Mouse (Mus musculus) erythroid progenitor cell, adult 5-6 weeks (primary cell): ENCODE results near the gene Nap1l4. TPM values are rescaled to one million over a fixed set of nuclear protein-coding genes. Genes with fewer than 3 reads are reported as not detected.

Experiments used
- ATAC-seq: replicated peaks from 2 replicates; pipeline ENCODE4 v1.8.0; 2016; ENCODE audit warnings: moderate number of reproducible peaks, mild to moderate bottlenecking, moderate TSS enrichment, inconsistent platforms; ENCODE audit not compliant: poor library complexity, low FRiP score, severe bottlenecking
- total RNA-seq, 2 experiments: library from RNA; stranded (forward) in 1 of 2; stranded (reverse) in 1 of 2; fragments of 150-400 nt in 1 of 2; fragments of 186-747, 209-891 nt in 1 of 2; gene quantifications; 2 replicates each; pipeline versions ENCODE4 v1.2.3 to v1.2.4; 2015 to 2017; ENCODE audit warnings: low replicate concordance in 2 of 2

Gene Nap1l4
- total RNA-seq, 2 experiments from 2014 or later, result 120 to 165 TPM

DNA sequence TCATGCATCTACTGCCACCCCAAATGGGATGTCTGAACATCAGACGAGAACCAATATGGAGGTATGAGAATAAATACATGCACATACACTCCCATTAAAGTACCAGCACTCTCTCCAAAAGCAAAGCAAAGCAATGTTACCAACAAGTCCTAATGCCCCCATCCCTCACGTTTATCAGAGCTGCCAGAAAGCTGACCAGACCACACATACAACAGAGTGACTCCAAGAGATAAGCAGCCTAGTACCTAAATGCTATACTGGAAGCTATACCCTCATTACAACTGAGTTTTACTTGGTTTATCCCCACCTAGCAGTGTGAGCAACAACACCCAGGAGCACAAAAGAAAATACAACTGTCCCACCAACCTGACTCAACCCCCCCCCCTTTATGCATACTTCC is 15.6 kb downstream of the Nap1l4 start:
- ATAC-seq, result peak; percentile 91

DNA sequence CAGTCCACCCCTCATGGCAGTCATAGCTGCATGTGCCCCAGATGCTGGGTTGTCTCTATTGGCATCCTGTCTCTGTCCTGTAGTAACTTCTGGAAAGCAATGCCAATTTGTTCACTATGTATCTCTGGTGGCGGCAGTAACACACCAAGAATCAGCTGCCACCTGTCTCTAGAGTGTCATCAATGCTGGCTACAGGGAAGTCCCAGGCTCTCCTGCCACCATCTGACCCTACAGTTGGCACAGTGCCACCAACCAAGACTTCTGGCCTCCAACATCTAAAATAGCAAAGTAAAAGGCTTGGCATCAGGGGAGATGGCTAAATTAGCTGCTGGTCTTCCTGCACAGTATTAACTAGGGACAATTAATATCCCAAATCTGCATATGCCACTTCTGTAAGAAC is 16.5 kb downstream of the Nap1l4 start:
- ATAC-seq, result no peak

- no peak for ATAC-seq
Measured at GRCm38 (mm10) chr7:143519333-143519732, 29.6 kb downstream of the Nap1l4 start.

DNA sequence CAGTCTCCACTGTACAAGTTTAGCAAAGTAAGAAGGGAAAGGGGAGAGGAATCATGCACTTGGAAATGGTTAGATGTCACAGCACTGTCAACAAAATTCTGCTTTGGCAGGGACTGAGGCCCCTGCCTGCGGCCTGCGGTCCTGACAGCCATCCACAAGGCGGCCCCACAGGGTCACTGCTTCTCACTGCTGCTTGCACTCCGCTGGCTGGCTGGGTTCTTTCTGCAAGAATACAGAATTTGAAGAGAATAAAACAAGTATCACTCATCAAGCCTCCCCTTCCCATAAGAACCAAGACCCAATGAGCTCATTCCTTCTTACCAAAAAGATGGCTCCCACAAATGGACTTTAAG is 34.5 kb downstream of the Nap1l4 start:
- no peak for ATAC-seq

- ATAC-seq, result no peak
Measured at GRCm38 (mm10) chr7:143513763-143514415, 35.0 kb downstream of the Nap1l4 start.

DNA sequence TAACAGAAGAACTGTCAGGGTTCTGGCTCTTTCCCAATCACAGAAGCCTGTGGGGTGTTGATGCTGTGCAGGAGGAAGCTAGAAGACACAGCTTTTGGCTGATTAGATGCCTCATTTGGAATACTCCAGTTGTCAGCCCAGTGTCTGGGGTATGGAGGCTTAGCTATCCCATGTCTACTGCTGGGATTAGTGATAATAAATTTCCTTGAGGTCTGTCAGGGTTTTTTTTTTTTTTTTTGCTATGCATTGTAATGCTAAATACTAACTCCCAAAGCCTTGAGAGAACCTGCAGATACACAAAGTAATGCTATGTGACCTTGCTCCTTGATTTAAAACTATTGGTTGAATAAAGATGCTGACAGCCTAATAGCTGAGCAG is 37.6 kb downstream of the Nap1l4 start:
- ATAC-seq, result no peak

DNA sequence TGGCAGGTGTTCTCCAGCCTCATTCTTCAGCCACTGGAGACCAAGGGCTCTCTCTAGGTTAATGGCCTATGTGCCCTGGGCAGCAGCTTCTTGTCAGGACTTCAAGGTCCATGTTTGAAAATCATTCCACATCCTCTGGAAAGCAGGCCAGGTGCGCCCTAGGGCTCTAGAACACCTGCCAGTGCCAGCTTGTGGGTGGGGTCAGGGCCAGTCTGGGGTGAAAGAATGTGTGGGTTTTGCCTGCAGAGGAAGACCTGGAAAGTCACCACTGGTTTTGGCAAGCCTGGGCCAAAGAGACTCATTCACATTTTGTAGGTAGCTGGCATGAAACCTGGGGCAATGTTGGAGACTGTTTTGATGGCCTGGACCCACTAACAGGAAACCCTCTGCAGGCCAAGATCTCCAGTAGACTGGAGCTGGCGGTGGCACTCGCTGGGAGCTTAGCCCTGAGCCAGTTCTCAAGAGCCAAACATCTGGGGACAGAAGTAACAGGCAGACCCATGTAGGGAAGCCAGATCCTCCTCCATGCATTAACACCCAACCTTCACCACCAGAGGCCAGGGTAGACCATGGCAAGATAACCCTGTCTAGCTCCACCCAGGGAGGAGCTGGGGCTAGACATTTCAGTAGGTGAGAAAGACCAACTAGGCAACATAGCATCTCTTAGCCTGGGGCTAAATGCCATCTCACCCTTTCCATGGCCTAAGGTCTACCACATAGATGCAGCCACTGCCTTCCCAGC is 38.1 kb downstream of the Nap1l4 start:
- ATAC-seq, result peak; percentile 52; the same call in 1 of the 2 replicates

DNA sequence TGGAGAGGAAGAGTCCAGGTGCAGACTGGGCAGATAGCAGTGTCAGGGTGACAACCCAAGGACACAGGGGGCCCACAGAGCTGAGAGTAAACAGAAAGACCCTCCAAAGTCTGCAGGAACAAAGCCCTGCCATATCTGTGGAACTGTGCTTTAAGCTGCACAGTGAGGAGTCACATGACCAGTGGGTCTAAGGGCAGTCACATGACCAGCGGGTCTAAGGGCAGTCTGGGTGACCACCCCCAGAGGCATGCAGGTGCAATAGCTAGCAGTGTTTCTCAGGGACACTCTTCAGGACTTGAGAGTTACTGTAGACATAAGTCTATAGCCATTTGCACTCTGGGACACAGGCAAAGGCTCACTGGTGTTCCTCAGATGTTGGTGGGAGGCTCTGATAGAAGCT is 39.3 kb downstream of the Nap1l4 start:
- no peak for ATAC-seq

GRCm38 (mm10) chr7:143506675-143507074 is 42.2 kb downstream of the Nap1l4 start:
- peak; percentile 59; the same call in 1 of the 2 replicates for ATAC-seq

DNA sequence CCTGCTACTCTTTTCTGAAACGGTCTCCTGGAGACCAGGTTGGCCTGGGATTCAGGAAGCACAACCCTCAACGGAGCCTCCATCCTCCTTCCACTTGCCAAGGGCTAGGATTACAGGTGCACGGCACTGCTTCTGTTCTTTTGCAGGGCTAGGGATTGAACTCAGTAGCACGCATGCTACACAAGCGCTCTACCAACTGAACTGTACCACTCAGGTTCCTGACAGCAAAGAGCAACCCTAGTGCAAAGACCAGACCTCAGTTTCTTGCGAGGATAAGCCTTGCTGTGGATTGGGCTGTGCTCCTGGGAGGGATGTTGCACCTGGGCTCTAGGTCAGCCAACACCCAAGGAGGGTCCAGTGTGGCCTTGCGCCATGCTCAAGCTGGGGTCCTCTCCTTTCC is 42.6 kb downstream of the Nap1l4 start:
- no peak for ATAC-seq

- peak; percentile 65; the same call in 1 of the 2 replicates for ATAC-seq
Measured at GRCm38 (mm10) chr7:143505823-143506222, 43.1 kb downstream of the Nap1l4 start.

GRCm38 (mm10) chr7:143505411-143505810 is 43.5 kb downstream of the Nap1l4 start:
- no peak for ATAC-seq

- ATAC-seq, result no peak
Measured at GRCm38 (mm10) chr7:143503926-143504325, 45.0 kb downstream of the Nap1l4 start.

DNA sequence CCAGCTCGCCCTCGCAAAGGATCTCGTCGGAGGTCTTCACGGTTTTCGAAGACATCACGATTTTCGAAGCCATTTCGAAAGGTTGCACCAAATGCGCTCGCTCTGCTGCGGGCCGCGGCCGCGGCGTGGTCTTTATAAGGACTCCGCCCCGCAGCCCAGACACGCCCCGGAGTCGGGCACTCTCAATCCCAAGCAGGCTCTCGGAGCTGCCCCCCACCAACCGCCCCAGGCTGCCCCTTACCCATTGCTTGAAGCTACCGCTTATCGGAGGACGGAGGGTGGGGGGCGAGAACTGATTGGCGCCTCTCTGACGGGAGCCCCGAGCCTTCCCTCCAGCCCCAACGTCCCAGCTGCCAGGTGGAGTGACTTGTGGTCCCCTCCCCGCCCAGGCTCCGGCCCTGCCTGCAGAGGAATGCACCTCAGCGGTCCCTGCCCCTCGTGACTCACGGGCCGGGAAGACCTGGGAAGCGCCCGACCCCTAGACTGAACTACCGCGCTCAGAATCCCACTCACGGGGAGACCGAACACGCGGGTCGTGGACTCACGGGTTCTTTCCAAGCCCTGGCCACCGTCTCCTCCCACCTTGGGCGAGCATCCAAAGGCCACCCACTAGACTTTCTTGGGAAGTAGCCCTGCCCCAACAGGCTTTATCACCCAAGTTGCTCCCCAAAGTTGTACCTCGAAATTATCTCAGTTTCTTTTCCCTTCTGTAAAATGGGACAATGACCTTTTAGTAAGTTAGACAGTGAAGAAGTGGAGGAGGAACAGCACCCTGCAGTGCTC is 46.3 kb downstream of the Nap1l4 start, which contains the start of gene Phlda2:
Gene Phlda2, minus strand, starts transcription at position 733 of the 783 bp plus-strand sequence.
- no peak for ATAC-seq

GRCm38 (mm10) chr7:143501643-143502417 is 47.1 kb downstream of the Nap1l4 start:
- ATAC-seq, result no peak

DNA sequence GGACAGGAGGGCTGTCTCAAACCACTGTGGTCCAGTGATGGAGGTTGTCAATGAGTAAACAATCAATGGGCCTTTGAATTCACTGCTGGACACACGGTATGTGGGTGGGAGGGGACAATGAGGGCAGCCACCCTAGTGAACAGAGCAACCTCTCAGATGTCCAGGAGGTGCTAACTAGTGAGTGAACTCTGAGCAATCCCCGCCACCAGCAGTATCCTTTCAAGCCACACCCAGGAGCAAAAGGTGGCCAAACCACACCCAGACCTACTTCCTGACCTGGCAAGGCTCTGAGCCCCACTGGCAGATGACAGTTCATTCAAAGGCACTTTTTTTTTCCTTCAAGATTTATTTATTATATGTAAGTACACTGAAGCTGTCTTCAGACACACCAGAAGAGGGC is 48.0 kb downstream of the Nap1l4 start:
- no peak for ATAC-seq

DNA sequence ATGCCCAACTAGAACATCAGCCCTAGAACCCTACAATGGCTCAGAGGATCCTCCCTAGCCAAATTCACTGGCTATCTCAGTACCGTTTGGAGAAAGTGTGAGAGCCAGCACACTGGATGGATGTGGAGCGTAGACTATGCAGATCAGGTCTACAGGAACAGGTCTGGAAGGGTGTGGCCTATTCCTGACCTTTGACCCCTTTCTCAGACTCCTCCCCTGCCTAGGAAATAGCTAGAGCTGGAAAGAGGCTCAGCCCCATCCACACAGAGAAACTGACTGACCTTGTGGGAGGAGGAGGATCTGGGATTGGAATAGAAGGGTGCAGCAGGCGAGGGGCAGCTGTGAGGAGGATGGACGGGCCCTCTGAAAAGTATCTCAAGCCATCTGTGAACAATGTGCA is 50.3 kb downstream of the Nap1l4 start:
- ATAC-seq, result no peak

- no peak for ATAC-seq
Measured at GRCm38 (mm10) chr7:143495104-143495961, 53.6 kb downstream of the Nap1l4 start.

DNA sequence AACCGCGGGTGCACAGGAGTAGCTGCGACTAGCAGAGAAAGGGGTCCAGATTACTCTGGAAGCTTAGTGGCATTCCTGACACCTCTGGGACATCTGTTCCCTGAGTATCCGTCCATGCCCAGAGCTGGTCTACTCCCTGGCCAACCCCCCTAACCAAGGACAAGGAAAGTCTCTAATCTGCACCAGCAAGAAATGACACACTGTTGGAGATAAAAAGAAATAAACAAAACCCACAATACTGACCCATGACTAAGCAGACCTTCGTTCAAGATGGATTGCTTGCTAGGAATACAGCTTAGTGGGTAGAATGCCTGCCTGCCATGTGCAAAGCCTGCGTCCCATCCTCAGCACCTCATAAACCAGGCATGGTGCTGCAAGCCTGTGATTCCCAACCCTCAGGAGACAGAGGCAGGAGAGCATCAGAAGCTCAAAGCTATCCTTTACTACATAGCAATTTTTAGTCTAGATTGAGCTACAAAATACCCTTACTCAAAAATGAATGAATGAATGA is 55.2 kb downstream of the Nap1l4 start:
- no peak for ATAC-seq
